Mouse (Mus musculus) left cerebral cortex, postnatal 10 days (tissue): Measurements from ENCODE around the gene Cops9. TPM values are rescaled to one million over a fixed set of nuclear protein-coding genes. Genes with fewer than 3 reads are reported as not detected.

Source experiments
- DNase-seq, 2 experiments: peaks; one replicate each; pipeline ENCODE4 v3.0.0; 2021 to 2022; ENCODE audit warnings: low spot score in 2 of 2, mixed read lengths in 1 of 2; ENCODE audit errors: extremely low spot score in 1 of 2
- intact Hi-C: fragments of 180-260 bp; cut with DNase I; formaldehyde crosslinking; loops from one replicate; pipeline ENCODE4 v1.15.1; 2025
- total RNA-seq, 2 experiments: library from RNA; stranded (reverse); gene quantifications; 2 replicates each; pipeline ENCODE4 v1.2.3; 2021

Gene Cops9
- total RNA-seq, 2 experiments from 2014 or later, result 235 to 237 TPM

- no peak for DNase-seq
- intact Hi-C loops, result no loop called here
Measured at GRCm38 (mm10) chr1:92618360-92618759, 23.4 kb downstream of the Cops9 start.

DNA sequence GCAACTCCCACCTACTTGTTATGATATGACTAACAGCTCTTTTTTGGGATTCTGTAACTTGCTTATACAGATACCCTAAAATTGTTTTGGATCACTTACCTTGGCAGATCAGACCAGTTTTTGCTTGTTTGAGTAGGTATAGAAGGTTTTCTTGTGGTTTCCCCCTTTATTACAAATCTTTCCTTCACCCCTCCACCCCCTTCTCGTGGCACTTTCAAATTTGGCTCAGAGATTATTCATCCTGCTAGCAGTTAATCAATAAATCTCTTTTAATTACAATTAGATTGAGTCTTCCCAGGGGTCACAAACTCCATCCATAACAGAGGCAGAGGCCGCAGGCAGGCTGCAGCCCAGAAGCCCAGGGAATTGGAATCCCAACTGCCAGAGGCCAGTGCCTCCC lies 24.3 kb downstream of the Cops9 start, which contains the start of gene Olfr12:
Olfr12 (plus strand) TSS at position 301 of the 400 bp plus-strand sequence.
- no peak for DNase-seq
- intact Hi-C loops, result no loop called here

DNA sequence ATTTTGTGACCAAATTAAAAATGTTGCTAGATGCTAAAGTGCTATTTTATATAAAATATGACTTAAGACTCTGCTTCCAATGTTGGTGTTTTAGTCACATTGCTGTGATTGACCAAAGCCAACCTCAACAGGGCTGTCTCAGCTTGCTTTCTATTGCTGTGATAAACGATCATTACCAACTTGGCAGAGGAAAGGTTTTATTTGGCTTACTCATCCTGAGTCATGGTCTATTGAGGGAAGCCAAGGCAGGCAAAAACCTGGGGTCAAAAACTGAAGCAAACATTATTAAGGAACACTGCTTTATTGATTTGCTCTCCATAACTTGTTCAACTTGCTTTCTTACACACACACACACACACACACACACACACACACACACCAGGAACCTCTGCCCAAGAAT lies 25.7 kb downstream of the Cops9 start:
- intact Hi-C loops, result no loop called here
- DNase-seq, result no peak

DNA sequence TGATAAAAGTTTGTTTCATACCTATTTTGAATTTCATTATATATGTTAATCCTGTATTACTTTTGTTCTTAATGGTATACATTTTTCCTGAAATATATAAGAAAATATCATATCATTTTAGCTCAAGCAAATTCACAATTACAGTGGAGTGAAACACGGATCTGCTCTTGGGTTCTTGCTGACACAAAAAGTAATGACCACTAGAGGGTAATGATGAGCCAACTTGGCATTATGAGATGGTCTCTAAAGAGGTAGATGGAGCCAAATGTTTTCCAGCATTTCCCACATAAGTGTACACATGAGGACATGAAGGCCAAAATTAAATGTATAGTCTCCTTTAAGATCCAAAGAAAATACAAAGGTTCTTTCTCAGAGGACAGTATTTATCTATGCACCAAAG lies 27.3 kb downstream of the Cops9 start:
- intact Hi-C loops, result loop anchor here (5.0 kb wide), 1 partner anchor 33 kb away; the partner anchor contains the start of gene Otos
- DNase-seq, result peak in 1 of 2 experiments; percentile 25

DNA sequence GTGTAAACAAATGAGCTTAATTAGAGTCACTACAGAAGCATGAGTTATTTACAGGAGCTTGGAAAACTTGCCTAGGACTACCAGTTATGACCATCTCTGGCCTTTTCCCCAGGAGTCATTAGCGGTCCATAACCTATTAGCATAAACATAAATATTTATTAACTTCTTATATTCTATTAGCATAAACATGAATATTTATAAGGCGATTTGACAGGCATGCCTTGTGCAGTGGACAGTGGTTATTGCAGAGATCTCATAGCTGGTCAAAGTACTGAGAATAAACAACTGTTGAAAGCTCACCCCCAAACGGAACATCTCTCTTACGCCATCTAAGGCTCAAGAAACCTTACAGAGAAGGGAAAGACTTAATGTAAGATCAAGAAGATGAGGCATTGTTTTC lies 28.6 kb downstream of the Cops9 start:
- DNase-seq, result no peak
- intact Hi-C loops, result loop anchor here (5.0 kb wide), 1 partner anchor 34 kb away; the partner anchor contains the start of gene Otos

- intact Hi-C loops, result loop anchor here (1.0 to 5.0 kb wide), 2 partner anchors 36 to 90 kb away; partner anchors contain the start of gene Otos
- peak; percentile 33 to 40 for DNase-seq
Measured at GRCm38 (mm10) chr1:92611008-92611407, 30.8 kb downstream of the Cops9 start.

- no peak for DNase-seq
- intact Hi-C loops, result no loop called here
Measured at GRCm38 (mm10) chr1:92607711-92608110, 34.1 kb downstream of the Cops9 start.

DNA sequence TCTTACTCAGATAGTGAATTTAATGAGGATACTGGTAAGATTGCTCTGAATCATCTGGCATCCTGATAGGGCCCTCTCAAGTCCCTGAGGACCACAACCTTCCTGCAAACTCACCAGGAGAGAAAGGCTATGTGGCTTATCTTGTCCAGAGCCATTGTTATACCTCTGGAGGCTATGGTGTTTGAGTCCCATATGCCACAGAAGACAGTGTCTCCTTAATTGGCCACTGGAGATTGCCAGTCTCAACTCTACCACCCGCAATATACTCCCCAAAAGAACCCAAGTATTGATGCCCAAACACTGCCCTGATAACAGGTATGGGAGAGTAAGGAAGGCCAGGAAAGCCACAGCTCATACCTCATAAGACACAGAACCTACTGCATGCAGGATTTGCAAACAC lies 36.3 kb downstream of the Cops9 start, which contains the start of gene Olfr1410:
Olfr1410 (plus strand) TSS at position 301 of the 400 bp plus-strand sequence.
- intact Hi-C loops, result no loop called here
- DNase-seq, result no peak

GRCm38 (mm10) chr1:92596019-92596418 lies 45.8 kb downstream of the Cops9 start:
- DNase-seq, result no peak
- intact Hi-C loops, result no loop called here

DNA sequence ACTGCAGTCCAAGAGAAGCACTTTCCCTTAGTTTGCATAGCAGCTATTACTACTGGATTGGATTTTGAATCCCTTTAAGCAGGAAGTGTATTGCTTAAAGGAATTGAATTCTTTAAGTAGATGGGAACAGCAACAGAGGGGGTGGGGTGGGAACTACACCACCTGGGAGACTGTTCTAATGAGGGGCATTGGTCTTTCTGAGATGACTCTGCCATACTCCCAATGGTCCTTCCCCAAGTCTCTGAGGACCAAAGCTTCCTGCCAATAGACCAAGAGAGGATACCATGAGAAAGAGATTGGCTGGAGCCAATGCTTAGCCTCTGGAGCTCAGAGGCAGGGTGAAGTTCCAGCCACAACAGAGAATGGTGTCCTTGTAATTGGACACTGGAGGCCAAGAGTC lies 47.7 kb downstream of the Cops9 start, which contains the start of gene Olfr1411:
Olfr1411 (plus strand) TSS at position 301 of the 400 bp plus-strand sequence.
- intact Hi-C loops, result no loop called here
- no peak for DNase-seq

Other genes starting within 250 kb of the Cops9 start
- gene Ndufa10, start 168.1 kb downstream of the Cops9 start, total RNA-seq, result 100 to 1,000 TPM; 195 to 216 TPM
- gene Olfr1416, start 156.9 kb downstream of the Cops9 start, total RNA-seq, result not detected
- gene Olfr1415, start 145.9 kb downstream of the Cops9 start, total RNA-seq, result not detected
- gene Olfr1414, start 123.3 kb downstream of the Cops9 start, total RNA-seq, result not detected
- not detected for gene Olfr1413, start 70.7 kb downstream of the Cops9 start, total RNA-seq
- gene Olfr1412, start 56.2 kb downstream of the Cops9 start, total RNA-seq, result not detected
- not detected for gene Olfr1411, start 47.6 kb downstream of the Cops9 start, total RNA-seq
- not detected for gene Olfr1410, start 36.2 kb downstream of the Cops9 start, total RNA-seq
- not detected for gene Olfr12, start 24.2 kb downstream of the Cops9 start, total RNA-seq
- not detected for gene Otos, start 6.9 kb upstream of the Cops9 start, total RNA-seq
- 100 to 1,000 TPM; 124 to 125 TPM for gene Gpc1, start 189.7 kb upstream of the Cops9 start, total RNA-seq